Mouse (Mus musculus): ENCODE results near the gene Ada. TPM values are rescaled to one million over a fixed set of nuclear protein-coding genes. Genes with fewer than 3 reads are reported as not detected.

The Ada gene
- total and polyA plus RNA-seq, 2 experiments from 2014 or later: 2.2 to 4.1 TPM

- ATAC-seq (ENCODE audit: insufficient read depth, low read depth) (no peak; the same call in 1 of the 2 replicates), DNase-seq (ENCODE audit: low spot score) (no peak)
- Histone ChIP-seq H3K4me2 (ENCODE audit: low read depth, low read length) (no peak overlapping the region), H3K4me3 (ENCODE audit: low read depth, low read length) (no peak overlapping the region), H3K27ac (ENCODE audit: low read depth) (no peak overlapping the region), H3K4me1 (ENCODE audit: control insufficient read depth, insufficient read depth) (0 out of 2 replicates have a peak, but pooled peaks cover 8% of the 10 kb centered on the region), H3K27me3 (ENCODE audit: control insufficient read depth, insufficient read depth, low read length) (0 out of 2 replicates have a peak, but pooled peaks cover 5% of the 10 kb centered on the region), H3K9me3 (replicated peaks; ENCODE audit: control insufficient read depth, low read length) (no peaks in the 10 kb centered on the region), H3K36me3 (replicated peaks; ENCODE audit: control insufficient read depth, insufficient read depth, low read length) (no peaks in the 10 kb centered on the region), H3K9ac (replicated peaks; ENCODE audit: low read depth, low read length) (no peak overlapping the region)
- no peak for TF ChIP-seq CTCF (IDR thresholded peaks at IDR 0.05; ENCODE audit: low read depth)
- 32% methylated on average over 4 of the region's 4 CpGs for WGBS
These were observed 33.9 kb upstream of the Ada start for GRCm38 (mm10) chr2:163783901-163784300.

- no peak overlapping the region for H3K27ac ChIP-seq (ENCODE audit: low read depth)
- no peak for ATAC-seq (ENCODE audit: insufficient read depth, low read depth)
- DNase-seq (ENCODE audit: low spot score): no peak
- H3K27me3 ChIP-seq (ENCODE audit: control insufficient read depth, insufficient read depth, low read length): 0 out of 2 replicates have a peak, but pooled peaks cover 5% of the 10 kb centered on the region
- H3K9me3 ChIP-seq (replicated peaks; ENCODE audit: control insufficient read depth, low read length): no peaks in the 10 kb centered on the region
- no peak for TF ChIP-seq CTCF (IDR thresholded peaks at IDR 0.05; ENCODE audit: low read depth)
- TF ChIP-seq EP300 (IDR thresholded peaks at IDR 0.05; ENCODE audit: low read depth): no peak
- no peak overlapping the region for H3K4me3 ChIP-seq (ENCODE audit: low read depth, low read length)
- H3K9ac ChIP-seq (replicated peaks; ENCODE audit: low read depth, low read length): no peak overlapping the region
- H3K36me3 ChIP-seq (replicated peaks; ENCODE audit: control insufficient read depth, insufficient read depth, low read length): no peaks in the 10 kb centered on the region
- no peak overlapping the region for H3K4me2 ChIP-seq (ENCODE audit: low read depth, low read length)
- WGBS: 67% methylated on average over 6 of the region's 6 CpGs
- H3K4me1 ChIP-seq (ENCODE audit: control insufficient read depth, insufficient read depth): 0 out of 2 replicates have a peak, but pooled peaks cover 8% of the 10 kb centered on the region
These were observed 33.3 kb upstream of the Ada start for GRCm38 (mm10) chr2:163783368-163783767.

DNA sequence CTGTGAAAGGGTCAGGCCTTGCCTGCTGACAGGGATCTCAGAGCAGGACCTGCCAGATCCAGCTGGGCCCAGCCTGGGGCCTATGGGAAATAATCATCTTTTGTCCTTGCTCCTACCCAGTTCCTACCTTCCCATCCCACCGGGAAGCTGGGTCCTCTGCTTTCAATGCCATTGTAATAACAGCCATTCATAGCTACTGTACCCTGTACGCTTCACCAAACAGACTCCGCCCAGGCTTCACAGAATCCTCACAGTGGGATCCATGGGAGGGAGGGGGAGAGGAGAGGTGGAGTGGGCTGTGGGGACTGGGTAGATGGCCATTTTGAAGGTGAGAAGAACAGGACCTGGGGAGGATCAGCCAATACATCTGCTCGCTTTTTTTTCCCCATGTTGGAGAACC lies 28.9 kb upstream of the Ada start:
- TF ChIP-seq CTCF (IDR thresholded peaks at IDR 0.05; ENCODE audit: low read depth) (no peak), EP300 (IDR thresholded peaks at IDR 0.05; ENCODE audit: low read depth) (no peak)
- H3K27me3 ChIP-seq (ENCODE audit: control insufficient read depth, insufficient read depth, low read length): peaks cover 13% of the 10 kb centered on the region; the same call in 1 of the 2 replicates
- no peak for DNase-seq (ENCODE audit: low spot score)

GRCm38 (mm10) chr2:163777061-163777460 lies 27.0 kb upstream of the Ada start:
- TF ChIP-seq EP300 (IDR thresholded peaks at IDR 0.05; ENCODE audit: low read depth) (no peak), CTCF (IDR thresholded peaks at IDR 0.05; ENCODE audit: low read depth) (no peak)
- no peak overlapping the region for H3K9ac ChIP-seq (replicated peaks; ENCODE audit: low read depth, low read length)
- no peaks in the 10 kb centered on the region for H3K9me3 ChIP-seq (replicated peaks; ENCODE audit: control insufficient read depth, low read length)
- peaks cover 13% of the 10 kb centered on the region; the same call in 1 of the 2 replicates for H3K27me3 ChIP-seq (ENCODE audit: control insufficient read depth, insufficient read depth, low read length)
- no peaks in the 10 kb centered on the region for H3K4me1 ChIP-seq (ENCODE audit: control insufficient read depth, insufficient read depth)
- no peaks in the 10 kb centered on the region for H3K36me3 ChIP-seq (replicated peaks; ENCODE audit: control insufficient read depth, insufficient read depth, low read length)
- H3K4me2 ChIP-seq (ENCODE audit: low read depth, low read length): no peak overlapping the region
- H3K4me3 ChIP-seq (ENCODE audit: low read depth, low read length): no peak overlapping the region
- H3K27ac ChIP-seq (ENCODE audit: low read depth): no peak overlapping the region
- no peak for DNase-seq (ENCODE audit: low spot score)
- 20% methylated on average over 2 of the region's 2 CpGs for WGBS
- no peak for ATAC-seq (ENCODE audit: insufficient read depth, low read depth)

More for the DNA sequence above, 28.9 kb upstream of the Ada start:
- Histone ChIP-seq H3K4me3 (ENCODE audit: low read depth, low read length) (no peak overlapping the region), H3K9me3 (replicated peaks; ENCODE audit: control insufficient read depth, low read length) (no peaks in the 10 kb centered on the region), H3K9ac (replicated peaks; ENCODE audit: low read depth, low read length) (no peak overlapping the region), H3K4me2 (ENCODE audit: low read depth, low read length) (no peak overlapping the region), H3K36me3 (replicated peaks; ENCODE audit: control insufficient read depth, insufficient read depth, low read length) (no peaks in the 10 kb centered on the region), H3K27ac (ENCODE audit: low read depth) (no peak overlapping the region), H3K4me1 (ENCODE audit: control insufficient read depth, insufficient read depth) (0 out of 2 replicates have a peak, but pooled peaks cover 8% of the 10 kb centered on the region)
- no peak for ATAC-seq (ENCODE audit: insufficient read depth, low read depth)
- 79% methylated on average over 4 of the region's 4 CpGs for WGBS

DNA sequence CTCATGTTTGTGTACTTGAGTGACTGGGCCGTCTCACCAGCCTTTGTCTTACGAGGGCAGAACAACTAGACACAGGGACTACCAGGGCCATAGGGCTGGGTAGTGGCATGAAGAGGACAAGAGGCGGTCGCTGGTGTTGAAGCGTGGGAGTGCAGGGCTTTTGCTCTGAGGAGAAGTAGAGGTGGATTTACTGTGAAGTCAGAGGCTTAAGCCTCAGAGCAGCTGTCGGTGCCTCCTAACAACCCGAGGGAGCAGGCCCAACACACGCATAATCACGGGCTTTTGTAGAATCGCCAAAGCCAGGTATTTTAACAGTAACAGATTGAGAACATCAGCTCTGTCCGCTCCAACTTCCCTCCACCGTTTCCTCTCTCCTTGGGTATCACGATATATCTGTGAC lies 26.6 kb upstream of the Ada start:
- no peak overlapping the region for H3K9ac ChIP-seq (replicated peaks; ENCODE audit: low read depth, low read length)
- no peaks in the 10 kb centered on the region for H3K36me3 ChIP-seq (replicated peaks; ENCODE audit: control insufficient read depth, insufficient read depth, low read length)
- DNase-seq (ENCODE audit: low spot score) (no peak), ATAC-seq (ENCODE audit: insufficient read depth, low read depth) (no peak)
- no peak overlapping the region for H3K4me2 ChIP-seq (ENCODE audit: low read depth, low read length)
- 26% methylated on average over 13 of the region's 13 CpGs for whole genome bisulfite sequencing
- H3K27me3 ChIP-seq (ENCODE audit: control insufficient read depth, insufficient read depth, low read length): peaks cover 13% of the 10 kb centered on the region; the same call in 1 of the 2 replicates
- TF ChIP-seq CTCF (IDR thresholded peaks at IDR 0.05; ENCODE audit: low read depth) (no peak), EP300 (IDR thresholded peaks at IDR 0.05; ENCODE audit: low read depth) (no peak)
- no peaks in the 10 kb centered on the region for H3K9me3 ChIP-seq (replicated peaks; ENCODE audit: control insufficient read depth, low read length)
- H3K4me1 ChIP-seq (ENCODE audit: control insufficient read depth, insufficient read depth): no peaks in the 10 kb centered on the region
- no peak overlapping the region for H3K27ac ChIP-seq (ENCODE audit: low read depth)
- H3K4me3 ChIP-seq (ENCODE audit: low read depth, low read length): no peak overlapping the region

DNA sequence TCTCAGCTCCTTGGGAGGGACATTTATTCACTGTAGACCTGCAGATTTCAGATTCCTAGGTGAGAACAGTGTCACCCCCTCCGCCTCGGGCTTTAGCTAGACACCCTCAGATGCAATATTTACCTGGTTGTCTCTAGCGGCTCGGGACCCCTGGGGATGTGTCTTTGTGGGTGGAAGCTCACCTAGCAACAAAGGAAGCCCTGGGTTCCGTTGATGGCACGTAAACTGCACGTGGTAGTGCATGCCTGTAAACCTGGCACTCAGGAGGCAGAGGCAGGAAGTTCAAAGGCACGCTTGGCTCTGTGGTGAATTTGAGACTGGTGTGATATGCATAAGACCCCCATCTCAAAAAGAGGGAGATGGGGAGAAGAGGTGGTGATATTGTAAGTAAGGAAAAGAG lies 20.7 kb upstream of the Ada start:
- 72% methylated on average over 8 of the region's 8 CpGs for WGBS
- TF ChIP-seq EP300 (IDR thresholded peaks at IDR 0.05; ENCODE audit: low read depth) (no peak), CTCF (IDR thresholded peaks at IDR 0.05; ENCODE audit: low read depth) (no peak)
- H3K27me3 ChIP-seq (ENCODE audit: control insufficient read depth, insufficient read depth, low read length): 0 out of 2 replicates have a peak, but pooled peaks cover 4% of the 10 kb centered on the region

More for the DNA sequence above, 20.7 kb upstream of the Ada start:
- Histone ChIP-seq H3K4me2 (ENCODE audit: low read depth, low read length) (no peak overlapping the region), H3K27ac (ENCODE audit: low read depth) (no peak overlapping the region), H3K4me3 (ENCODE audit: low read depth, low read length) (no peak overlapping the region), H3K9me3 (replicated peaks; ENCODE audit: control insufficient read depth, low read length) (no peaks in the 10 kb centered on the region), H3K36me3 (replicated peaks; ENCODE audit: control insufficient read depth, insufficient read depth, low read length) (no peaks in the 10 kb centered on the region), H3K9ac (replicated peaks; ENCODE audit: low read depth, low read length) (no peak overlapping the region), H3K4me1 (ENCODE audit: control insufficient read depth, insufficient read depth) (no peaks in the 10 kb centered on the region)
- DNase-seq (ENCODE audit: low spot score) (no peak), ATAC-seq (ENCODE audit: insufficient read depth, low read depth) (no peak)
